Mouse (Mus musculus): ENCODE measurements around the gene Myo3a. TPM values are rescaled to one million over a fixed set of nuclear protein-coding genes. Genes with fewer than 3 reads are reported as not detected.
"Not testable (repeated sequence)": the region's sequence is repeated elsewhere in the genome, so short reads cannot be mapped to it uniquely, and the experiment has no call there.

Myo3a gene
- polyA plus RNA-seq, 1 experiment from 2014 or later = 0.09 TPM

- Histone ChIP-seq H3K27me3 (no peaks in the 10 kb centered on the region), H3K4me3 (no peak overlapping the region), H3K9ac (no peak overlapping the region), H3K4me2 (no peak overlapping the region), H3K27ac (no peak overlapping the region), H3K4me1 (no peaks in the 10 kb centered on the region), H3K36me3 (ENCODE audit: poor library complexity, severe bottlenecking) (no peaks in the 10 kb centered on the region), H3K9me3 (replicated peaks) (no peaks in the 10 kb centered on the region)
- ATAC-seq = no peak
- 92% methylated on average over 6 of the region's 6 CpGs for WGBS
These were observed 321.1 kb downstream of the Myo3a start for GRCm38 (mm10) chr2:22548421-22548820.

- H3K4me1 ChIP-seq; H3K27ac ChIP-seq; H3K27me3 ChIP-seq; H3K9ac ChIP-seq; H3K4me3 ChIP-seq; H3K36me3 ChIP-seq (ENCODE audit: poor library complexity, severe bottlenecking); H3K4me2 ChIP-seq; H3K9me3 ChIP-seq (replicated peaks): not testable (repeated sequence)
- peak; percentile 85 for ATAC-seq
- 90% methylated on average over 14 of the region's 14 CpGs for WGBS
These were observed 360.3 kb downstream of the Myo3a start for GRCm38 (mm10) chr2:22587469-22588169.

GRCm38 (mm10) chr2:22588170-22588541 is 360.9 kb downstream of the Myo3a start:
- H3K4me2 ChIP-seq; H3K27ac ChIP-seq; H3K4me1 ChIP-seq; H3K9me3 ChIP-seq (replicated peaks); H3K4me3 ChIP-seq; H3K27me3 ChIP-seq; H3K36me3 ChIP-seq (ENCODE audit: poor library complexity, severe bottlenecking); H3K9ac ChIP-seq: not testable (repeated sequence)
- WGBS = 93% methylated on average over 5 of the region's 5 CpGs
- ATAC-seq = peak; percentile 48

- H3K9me3 ChIP-seq (replicated peaks); H3K4me2 ChIP-seq; H3K4me3 ChIP-seq; H3K27me3 ChIP-seq; H3K9ac ChIP-seq; H3K27ac ChIP-seq; H3K36me3 ChIP-seq (ENCODE audit: poor library complexity, severe bottlenecking); H3K4me1 ChIP-seq: not testable (repeated sequence)
- peak; percentile 94 for ATAC-seq
- 76% methylated on average over 12 of the region's 12 CpGs for WGBS
These were observed 361.5 kb downstream of the Myo3a start for GRCm38 (mm10) chr2:22588673-22589381.

GRCm38 (mm10) chr2:22589382-22590205 is 362.3 kb downstream of the Myo3a start:
- not testable (repeated sequence) for H3K4me3 ChIP-seq; H3K9ac ChIP-seq; H3K4me2 ChIP-seq; H3K9me3 ChIP-seq (replicated peaks); H3K27me3 ChIP-seq; H3K36me3 ChIP-seq (ENCODE audit: poor library complexity, severe bottlenecking); H3K4me1 ChIP-seq; H3K27ac ChIP-seq
- 91% methylated on average over 16 of the region's 17 CpGs for WGBS
- ATAC-seq = peak; percentile 91

- H3K27me3 ChIP-seq = no peaks in the 10 kb centered on the region
- no peaks in the 10 kb centered on the region for H3K36me3 ChIP-seq (ENCODE audit: poor library complexity, severe bottlenecking)
- no peaks in the 10 kb centered on the region for H3K9me3 ChIP-seq (replicated peaks)
- no peak overlapping the region for H3K9ac ChIP-seq
- ATAC-seq = no peak
- H3K4me1 ChIP-seq = no peaks in the 10 kb centered on the region
- no peak overlapping the region for H3K4me3 ChIP-seq
- H3K27ac ChIP-seq = no peak overlapping the region
- no peak overlapping the region for H3K4me2 ChIP-seq
These were observed 362.8 kb downstream of the Myo3a start for GRCm38 (mm10) chr2:22590206-22590490.

GRCm38 (mm10) chr2:22617951-22618350 is 390.6 kb downstream of the Myo3a start:
- ATAC-seq = no peak
- Histone ChIP-seq H3K4me1 (peaks cover 38% of the 10 kb centered on the region), H3K9ac (no peak overlapping the region), H3K27ac (peak overlapping the region; percentile 32; the same call in 1 of the 2 replicates), H3K27me3 (peaks cover 42% of the 10 kb centered on the region), H3K4me2 (no peak overlapping the region), H3K36me3 (ENCODE audit: poor library complexity, severe bottlenecking) (no peaks in the 10 kb centered on the region), H3K4me3 (no peak overlapping the region), H3K9me3 (replicated peaks) (peaks cover 3% of the 10 kb centered on the region; the same call in 1 of the 2 replicates)
- WGBS = 4% methylated on average over 9 of the region's 9 CpGs

GRCm38 (mm10) chr2:22619416-22619815 is 392.1 kb downstream of the Myo3a start:
- Histone ChIP-seq H3K27me3 (peaks cover 55% of the 10 kb centered on the region), H3K36me3 (ENCODE audit: poor library complexity, severe bottlenecking) (no peaks in the 10 kb centered on the region), H3K27ac (peak overlapping the region; percentile 97), H3K4me3 (peak overlapping the region; percentile 8), H3K4me2 (peak overlapping the region; percentile 80), H3K9ac (peak overlapping the region; percentile 55), H3K4me1 (peaks cover 50% of the 10 kb centered on the region), H3K9me3 (replicated peaks) (peaks cover 3% of the 10 kb centered on the region; the same call in 1 of the 2 replicates)
- no peak for ATAC-seq
- 2% methylated on average over 12 of the region's 12 CpGs for WGBS

- Histone ChIP-seq H3K4me1 (peaks cover 50% of the 10 kb centered on the region), H3K9me3 (replicated peaks) (peaks cover 1% of the 10 kb centered on the region; the same call in 1 of the 2 replicates), H3K27ac (peak overlapping the region; percentile 97), H3K27me3 (peaks cover 55% of the 10 kb centered on the region), H3K9ac (peak overlapping the region; percentile 55), H3K4me3 (peak overlapping the region; percentile 8; the same call in 1 of the 2 replicates), H3K4me2 (peak overlapping the region; percentile 80), H3K36me3 (ENCODE audit: poor library complexity, severe bottlenecking) (no peaks in the 10 kb centered on the region)
- peak; percentile 52 for ATAC-seq
- WGBS = under 1% methylated on average over 6 of the region's 6 CpGs
These were observed 392.7 kb downstream of the Myo3a start for GRCm38 (mm10) chr2:22620030-22620429.

- no peaks in the 10 kb centered on the region for H3K9me3 ChIP-seq (replicated peaks)
- WGBS = 5% methylated on average over 7 of the region's 7 CpGs
- peak overlapping the region; percentile 55; the same call in 1 of the 2 replicates for H3K4me3 ChIP-seq
- peak overlapping the region; percentile 80 for H3K4me2 ChIP-seq
- H3K36me3 ChIP-seq (ENCODE audit: poor library complexity, severe bottlenecking) = no peaks in the 10 kb centered on the region
- peaks cover 50% of the 10 kb centered on the region for H3K4me1 ChIP-seq
- ATAC-seq = peak; percentile 16
- peaks cover 55% of the 10 kb centered on the region for H3K27me3 ChIP-seq
- H3K27ac ChIP-seq = peak overlapping the region; percentile 97
- H3K9ac ChIP-seq = peak overlapping the region; percentile 83
These were observed 393.2 kb downstream of the Myo3a start for GRCm38 (mm10) chr2:22620534-22620933.

GRCm38 (mm10) chr2:22620978-22621827 is 393.9 kb downstream of the Myo3a start:
- Histone ChIP-seq H3K4me1 (peaks cover 50% of the 10 kb centered on the region), H3K27ac (peak overlapping the region; percentile 97), H3K27me3 (peaks cover 60% of the 10 kb centered on the region), H3K9me3 (replicated peaks) (no peaks in the 10 kb centered on the region), H3K36me3 (ENCODE audit: poor library complexity, severe bottlenecking) (no peaks in the 10 kb centered on the region), H3K9ac (peak overlapping the region; percentile 83), H3K4me3 (peak overlapping the region; percentile 55), H3K4me2 (peak overlapping the region; percentile 80)
- WGBS = 4% methylated on average over 20 of the region's 20 CpGs
- no peak; the same call in none of the 2 replicates for ATAC-seq

All from forebrain, embryonic 13.5 days (tissue).